Mouse (Mus musculus): Measurements from ENCODE around the gene Ndufv3. TPM values are rescaled to one million over a fixed set of nuclear protein-coding genes. Genes with fewer than 3 reads are reported as not detected.
"Not testable (repeated sequence)": the region's sequence is repeated elsewhere in the genome, so short reads cannot be mapped to it uniquely, and the experiment has no call there.

The Ndufv3 gene
- polyA plus RNA-seq, 2 experiments: 103 to 277 TPM

GRCm38 (mm10) chr17:31549389-31549788 is 29.5 kb downstream of the Ndufv3 start:
- ATAC-seq (ENCODE audit: low FRiP score, low read depth): no peak
- no peak overlapping the region for H3K4me3 ChIP-seq (replicated peaks; ENCODE audit: low read length)
- no peaks in the 10 kb centered on the region for H3K4me1 ChIP-seq (ENCODE audit: control insufficient read depth, insufficient read depth, low read length)
- no peak overlapping the region for H3K27ac ChIP-seq (replicated peaks; ENCODE audit: low read depth, low read length)
- DNase-seq (ENCODE audit: low spot score): no peak
- no peak overlapping the region for H3K4me2 ChIP-seq (replicated peaks; ENCODE audit: low read depth, low read length, severe bottlenecking)
- H3K36me3 ChIP-seq (ENCODE audit: control insufficient read depth, insufficient read depth, low read length): no peaks in the 10 kb centered on the region
- 51% methylated on average over 8 of the region's 8 CpGs for WGBS
- H3K27me3 ChIP-seq (ENCODE audit: control insufficient read depth, insufficient read depth, low read length): no peaks in the 10 kb centered on the region
- H3K9ac ChIP-seq (ENCODE audit: low read depth, low read length, severe bottlenecking): no peak overlapping the region
- H3K9me3 ChIP-seq (ENCODE audit: control insufficient read depth, low read length): no peaks in the 10 kb centered on the region
- no peak for TF ChIP-seq POLR2A (IDR thresholded peaks at IDR 0.05; ENCODE audit: borderline replicate concordance, extremely low read depth, insufficient read depth, insufficient read length)

- H3K9ac ChIP-seq (ENCODE audit: low read depth, low read length, severe bottlenecking); H3K4me3 ChIP-seq (replicated peaks; ENCODE audit: low read length); H3K4me1 ChIP-seq (ENCODE audit: control insufficient read depth, insufficient read depth, low read length); ATAC-seq (ENCODE audit: low FRiP score, low read depth); H3K4me2 ChIP-seq (replicated peaks; ENCODE audit: low read depth, low read length, severe bottlenecking); H3K36me3 ChIP-seq (ENCODE audit: control insufficient read depth, insufficient read depth, low read length); H3K27ac ChIP-seq (replicated peaks; ENCODE audit: low read depth, low read length); H3K9me3 ChIP-seq (ENCODE audit: control insufficient read depth, low read length); DNase-seq (ENCODE audit: low spot score); H3K27me3 ChIP-seq (ENCODE audit: control insufficient read depth, insufficient read depth, low read length): not testable (repeated sequence)
- 92% methylated on average over 23 of the region's 23 CpGs for WGBS
Measured at GRCm38 (mm10) chr17:31552601-31553000, 32.7 kb downstream of the Ndufv3 start.

GRCm38 (mm10) chr17:31556253-31556652 is 36.3 kb downstream of the Ndufv3 start:
- no peaks in the 10 kb centered on the region for H3K36me3 ChIP-seq (ENCODE audit: control insufficient read depth, insufficient read depth, low read length)
- H3K27me3 ChIP-seq (ENCODE audit: control insufficient read depth, insufficient read depth, low read length): no peaks in the 10 kb centered on the region
- TF ChIP-seq POLR2A (IDR thresholded peaks at IDR 0.05; ENCODE audit: borderline replicate concordance, extremely low read depth, insufficient read depth, insufficient read length): no peak
- H3K4me1 ChIP-seq (ENCODE audit: control insufficient read depth, insufficient read depth, low read length): peaks cover 15% of the 10 kb centered on the region
- H3K4me3 ChIP-seq (replicated peaks; ENCODE audit: low read length): no peak overlapping the region
- ATAC-seq (ENCODE audit: low FRiP score, low read depth): no peak
- no peak overlapping the region for H3K27ac ChIP-seq (replicated peaks; ENCODE audit: low read depth, low read length)
- DNase-seq (ENCODE audit: low spot score): no peak
- WGBS: 76% methylated on average over 4 of the region's 4 CpGs
- H3K9me3 ChIP-seq (ENCODE audit: control insufficient read depth, low read length): no peaks in the 10 kb centered on the region
- no peak overlapping the region for H3K9ac ChIP-seq (ENCODE audit: low read depth, low read length, severe bottlenecking)
- no peak overlapping the region for H3K4me2 ChIP-seq (replicated peaks; ENCODE audit: low read depth, low read length, severe bottlenecking)

GRCm38 (mm10) chr17:31557124-31557880 is 37.4 kb downstream of the Ndufv3 start:
- WGBS: 25% methylated on average over 11 of the region's 11 CpGs
- Histone ChIP-seq H3K36me3 (ENCODE audit: control insufficient read depth, insufficient read depth, low read length) (no peaks in the 10 kb centered on the region), H3K9ac (ENCODE audit: low read depth, low read length, severe bottlenecking) (no peak overlapping the region; the same call in 1 of the 2 replicates), H3K4me1 (ENCODE audit: control insufficient read depth, insufficient read depth, low read length) (peaks cover 15% of the 10 kb centered on the region), H3K27me3 (ENCODE audit: control insufficient read depth, insufficient read depth, low read length) (no peaks in the 10 kb centered on the region), H3K4me3 (replicated peaks; ENCODE audit: low read length) (no peak overlapping the region), H3K27ac (replicated peaks; ENCODE audit: low read depth, low read length) (peak overlapping the region; percentile 5), H3K4me2 (replicated peaks; ENCODE audit: low read depth, low read length, severe bottlenecking) (no peak overlapping the region), H3K9me3 (ENCODE audit: control insufficient read depth, low read length) (no peaks in the 10 kb centered on the region)
- TF ChIP-seq POLR2A (IDR thresholded peaks at IDR 0.05; ENCODE audit: borderline replicate concordance, extremely low read depth, insufficient read depth, insufficient read length): no peak
- peak; percentile 90 for DNase-seq (ENCODE audit: low spot score)
- ATAC-seq (ENCODE audit: low FRiP score, low read depth): peak; percentile 89

GRCm38 (mm10) chr17:31557947-31558542 is 38.1 kb downstream of the Ndufv3 start:
- H3K36me3 ChIP-seq (ENCODE audit: control insufficient read depth, insufficient read depth, low read length): no peaks in the 10 kb centered on the region
- peaks cover 15% of the 10 kb centered on the region for H3K4me1 ChIP-seq (ENCODE audit: control insufficient read depth, insufficient read depth, low read length)
- H3K9me3 ChIP-seq (ENCODE audit: control insufficient read depth, low read length): no peaks in the 10 kb centered on the region
- H3K27ac ChIP-seq (replicated peaks; ENCODE audit: low read depth, low read length): peak overlapping the region; percentile 5
- no peak overlapping the region for H3K9ac ChIP-seq (ENCODE audit: low read depth, low read length, severe bottlenecking)
- ATAC-seq (ENCODE audit: low FRiP score, low read depth) (peak; percentile 33; the same call in 1 of the 2 replicates), DNase-seq (ENCODE audit: low spot score) (no peak)
- no peak for TF ChIP-seq POLR2A (IDR thresholded peaks at IDR 0.05; ENCODE audit: borderline replicate concordance, extremely low read depth, insufficient read depth, insufficient read length)
- no peak overlapping the region for H3K4me2 ChIP-seq (replicated peaks; ENCODE audit: low read depth, low read length, severe bottlenecking)
- H3K27me3 ChIP-seq (ENCODE audit: control insufficient read depth, insufficient read depth, low read length): no peaks in the 10 kb centered on the region
- no peak overlapping the region for H3K4me3 ChIP-seq (replicated peaks; ENCODE audit: low read length)
- 55% methylated on average over 10 of the region's 10 CpGs for WGBS
